37 mouse cellular contexts compared by ENCODE assay signal in the genomic region with DNA sequence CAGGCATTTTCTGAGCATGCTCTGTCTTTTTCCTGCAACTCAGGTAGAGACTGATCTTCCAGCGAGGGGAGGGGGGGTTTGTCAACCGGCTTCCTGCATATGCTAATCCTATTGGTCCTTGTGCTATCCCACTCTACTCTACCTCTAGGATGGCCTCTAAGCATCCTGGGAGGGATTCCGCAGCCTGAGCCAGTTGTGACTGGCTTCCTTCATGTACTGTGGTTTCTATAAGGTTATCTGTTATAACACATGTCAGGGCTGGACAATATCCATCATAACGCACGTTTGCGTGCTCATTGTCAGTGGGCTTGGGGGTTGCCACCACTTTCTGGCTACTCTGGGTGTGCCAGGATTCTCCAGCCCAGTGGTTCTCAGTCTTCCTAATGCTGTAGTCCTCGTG. TPM values are rescaled to one million over a fixed set of nuclear protein-coding genes. Genes with fewer than 3 reads are reported as not detected.
A peak's percentile ranks its signal among the peaks of the same experiment; 100 is the strongest.
DNase-seq lines count a peak whose midpoint lies in the region; ATAC-seq and TF ChIP-seq lines count a peak whose summit lies in the region.
"Had no signal": no experiment of that assay in that cellular context is flagged by ENCODE, and none has a peak within 500 bp of the region (broad histone marks: within the 10 kb centered on the region; RNA-seq: fewer than 3 reads in every experiment).

No protein-coding gene starts in this region.

- peak; percentile 92 for DNase-seq in G1E (ENCODE audit: low spot score)
- DNase-seq in liver, embryonic 13.5 days, result peak; percentile 50
- DNase-seq in frontal cortex, postnatal 10 days (ENCODE audit: low spot score in 2 of 2), result no peak
- DNase-seq: adrenal gland, adult 8-10 months; cerebellum, adult 9-10 months; gastrocnemius, postnatal 14 days; heart, postnatal 14 days; kidney, adult 11 months; kidney, postnatal 36 days; lung, embryonic 14.5 days; lung, postnatal 14 days; right cerebral cortex, postnatal 25 days; thymus, postnatal 14 days had no signal

- peaks cover 4% of the 10 kb centered on the region for H3K36me3 ChIP-seq in G1E (replicated peaks)
- peaks cover 20% of the 10 kb centered on the region for H3K36me3 ChIP-seq in erythroblast, embryonic 14.5 days (ENCODE audit: control insufficient read depth)
- no peaks in the 10 kb centered on the region for H3K36me3 ChIP-seq in liver, embryonic 13.5 days
- H3K36me3 ChIP-seq in forebrain, embryonic 16.5 days (ENCODE audit: control insufficient read depth, insufficient read depth), result no peaks in the 10 kb centered on the region
- H3K36me3 ChIP-seq: embryonic facial prominence, embryonic 13.5 days; forebrain, embryonic 15.5 days; hindbrain, embryonic 10.5 days; hindbrain, embryonic 15.5 days; limb, embryonic 13.5 days; stomach, embryonic 15.5 days had no signal

- no peaks in the 10 kb centered on the region for H3K27me3 ChIP-seq in G1E (ENCODE audit: insufficient read depth, low read length)
- H3K27me3 ChIP-seq in erythroblast, embryonic 14.5 days (ENCODE audit: control insufficient read depth), result no peaks in the 10 kb centered on the region
- 0 out of 2 replicates have a peak, but pooled peaks cover 5% of the 10 kb centered on the region for H3K27me3 ChIP-seq in liver, embryonic 13.5 days
- H3K27me3 ChIP-seq in forebrain, embryonic 16.5 days (replicated peaks; ENCODE audit: control insufficient read depth, insufficient read depth, low read length), result no peaks in the 10 kb centered on the region
- H3K27me3 ChIP-seq: stomach, embryonic 15.5 days had no signal

- H3K4me3 ChIP-seq in G1E (ENCODE audit: low read depth, low read length), result no peak overlapping the region; the same call in 1 of the 2 replicates
- peak overlapping the region; percentile 2 for H3K4me3 ChIP-seq in erythroblast, embryonic 14.5 days (replicated peaks)
- no peak overlapping the region for H3K4me3 ChIP-seq in liver, embryonic 13.5 days (replicated peaks)
- H3K4me3 ChIP-seq in forebrain, embryonic 16.5 days (replicated peaks; ENCODE audit: low read length), result no peak overlapping the region
- H3K4me3 ChIP-seq: embryonic facial prominence, embryonic 13.5 days; forebrain, embryonic 15.5 days; hindbrain, embryonic 10.5 days; hindbrain, embryonic 15.5 days; layer of hippocampus, adult 2 months; limb, embryonic 13.5 days; stomach, embryonic 15.5 days had no signal

- TF ChIP-seq CTCF in G1E (IDR thresholded peaks at IDR 0.05; ENCODE audit: low read depth, low read length), result no peak

- ATAC-seq in G1E (ENCODE audit: extremely low read depth, insufficient number of reproducible peaks, low FRiP score, poor library complexity, severe bottlenecking), result peak; percentile 16; the same call in 1 of the 2 replicates
- peak; percentile 42 for ATAC-seq in liver, embryonic 13.5 days (ENCODE audit: low read depth)
- ATAC-seq in megakaryocyte progenitor cell, adult 5-6 weeks (replicated peaks; ENCODE audit: poor library complexity), result peak; percentile 42
- no peak for ATAC-seq in frontal cortex, adult (ENCODE audit: low TSS enrichment)
- no peak for ATAC-seq in forebrain, embryonic 16.5 days
- ATAC-seq: CD4-positive, CD25-positive, alpha-beta regulatory T cell, adult 4 months; forebrain, embryonic 15.5 days; inflammation-experienced regulatory T-cells, adult 6 months; midbrain, embryonic 16.5 days had no signal

- 19% methylated on average over 7 of the region's 7 CpGs for WGBS in liver, embryonic 13.5 days (ENCODE audit: insufficient replicate concordance)
- WGBS in forebrain, embryonic 16.5 days, result 81% methylated on average over 7 of the region's 7 CpGs

- H3K27ac ChIP-seq in liver, embryonic 13.5 days, result peak overlapping the region; percentile 97
- no peak overlapping the region for H3K27ac ChIP-seq in forebrain, embryonic 16.5 days (ENCODE audit: low read length)
- H3K27ac ChIP-seq: embryonic facial prominence, embryonic 13.5 days; forebrain, embryonic 15.5 days; hindbrain, embryonic 10.5 days; hindbrain, embryonic 15.5 days; layer of hippocampus, adult 2 months; limb, embryonic 13.5 days; stomach, embryonic 15.5 days had no signal

- H3K4me2 ChIP-seq in liver, embryonic 13.5 days, result peak overlapping the region; percentile 5
- no peak overlapping the region for H3K4me2 ChIP-seq in forebrain, embryonic 16.5 days (ENCODE audit: low read length)
- H3K4me2 ChIP-seq: embryonic facial prominence, embryonic 13.5 days; forebrain, embryonic 15.5 days; hindbrain, embryonic 15.5 days; limb, embryonic 13.5 days; lung, embryonic 14.5 days; midbrain, embryonic 11.5 days; stomach, embryonic 15.5 days had no signal

- H3K9me3 ChIP-seq in G1E (replicated peaks), result no peaks in the 10 kb centered on the region
- peaks cover 4% of the 10 kb centered on the region for H3K9me3 ChIP-seq in erythroblast, embryonic 14.5 days (ENCODE audit: control insufficient read depth, low read length)
- H3K9me3 ChIP-seq in liver, embryonic 13.5 days (replicated peaks), result no peaks in the 10 kb centered on the region
- H3K9me3 ChIP-seq in forebrain, embryonic 16.5 days (ENCODE audit: control insufficient read depth, low read length), result 0 out of 2 replicates have a peak, but pooled peaks cover 3% of the 10 kb centered on the region
- H3K9me3 ChIP-seq: embryonic facial prominence, embryonic 13.5 days; forebrain, embryonic 15.5 days; hindbrain, embryonic 10.5 days; hindbrain, embryonic 15.5 days; stomach, embryonic 15.5 days had no signal

- peaks cover 94% of the 10 kb centered on the region for H3K4me1 ChIP-seq in G1E (ENCODE audit: insufficient read depth, low read depth, low read length)
- H3K4me1 ChIP-seq in erythroblast, embryonic 14.5 days (ENCODE audit: control insufficient read depth), result peaks cover 84% of the 10 kb centered on the region
- peaks cover 85% of the 10 kb centered on the region for H3K4me1 ChIP-seq in liver, embryonic 13.5 days (replicated peaks)
- H3K4me1 ChIP-seq in forebrain, embryonic 16.5 days (replicated peaks; ENCODE audit: control insufficient read depth, insufficient read depth, low read length), result no peaks in the 10 kb centered on the region
- H3K4me1 ChIP-seq: forebrain, embryonic 15.5 days; hindbrain, embryonic 15.5 days had no signal

- peak overlapping the region; percentile 49; the same call in 1 of the 2 replicates for H3K9ac ChIP-seq in liver, embryonic 13.5 days
- no peak overlapping the region for H3K9ac ChIP-seq in forebrain, embryonic 16.5 days (replicated peaks; ENCODE audit: low read depth, low read length)
- H3K9ac ChIP-seq: embryonic facial prominence, embryonic 13.5 days; forebrain, embryonic 15.5 days; hindbrain, embryonic 15.5 days; limb, embryonic 13.5 days; lung, embryonic 14.5 days; stomach, embryonic 15.5 days had no signal

RNA-seq across cellular contexts. Expression of gene Gtf3c5, which starts 12.5 kb away (rescaled TPM):
- total RNA-seq in G1E (2014; fragmentation: Nextera tagmentation), result 60.2 and 60.9 TPM in 2 replicates
- 16.6 and 19.0 TPM in 2 replicates for total RNA-seq in G1E (2017)
- polyA plus RNA-seq in G1E (2012), result 19.6 and 26.0 TPM in 2 replicates
- polyA plus RNA-seq in erythroblast, embryonic 14.5 days (2012), result 1.8 and 2.1 TPM in 2 replicates
- polyA plus RNA-seq in liver, embryonic 13.5 days (2015; fragmentation: Nextera tagmentation; extraction: Ambion mirVana), result 16.9 and 19.3 TPM in 2 replicates
- 16.2 and 19.1 TPM in 2 replicates for total RNA-seq in megakaryocyte progenitor cell, adult 5-6 weeks (2015)
- total RNA-seq in megakaryocyte progenitor cell, adult 5-6 weeks (2017), result 11.0 and 13.0 TPM in 2 replicates
- 40.5 and 43.3 TPM in 2 replicates for polyA plus RNA-seq in forebrain, embryonic 16.5 days (2015; fragmentation: Nextera tagmentation; extraction: Ambion mirVana)

RNA-seq across cellular contexts. Expression of gene Gfi1b, which starts 25.8 kb away (rescaled TPM):
- total RNA-seq in G1E (2014; fragmentation: Nextera tagmentation) (537 and 588 TPM in 2 replicates), G1E (2017) (104 and 131 TPM in 2 replicates)
- polyA plus RNA-seq in G1E (2012), result 649 and 739 TPM in 2 replicates
- 35.4 and 47.5 TPM in 2 replicates for polyA plus RNA-seq in erythroblast, embryonic 14.5 days (2012)
- 99.2 and 109 TPM in 2 replicates for polyA plus RNA-seq in liver, embryonic 13.5 days (2015; fragmentation: Nextera tagmentation; extraction: Ambion mirVana)
- 15.6 and 28.3 TPM in 2 replicates for total RNA-seq in megakaryocyte progenitor cell, adult 5-6 weeks (2015)
- total RNA-seq in megakaryocyte progenitor cell, adult 5-6 weeks (2017), result 10.3 and 13.1 TPM in 2 replicates
- not detected in 2 replicates for polyA plus RNA-seq in forebrain, embryonic 16.5 days (2015; fragmentation: Nextera tagmentation; extraction: Ambion mirVana)
- total RNA-seq: adrenal gland, adult 8-10 months; gastrocnemius, postnatal 14 days; heart, postnatal 14 days; layer of hippocampus, adult 2 months; layer of hippocampus, postnatal 25 days; left cerebral cortex, adult 8-10 months; left cerebral cortex, postnatal 36 days had no signal
- polyA plus RNA-seq: CD4-positive, CD25-positive, alpha-beta regulatory T cell, adult 4 months; forebrain, embryonic 15.5 days; inflammation-experienced regulatory T-cells, adult 6 months; midbrain, embryonic 16.5 days had no signal

RNA-seq across cellular contexts. Expression of gene Cel, which starts 32.8 kb away (rescaled TPM):
- total RNA-seq in G1E (2014; fragmentation: Nextera tagmentation), result not detected in 2 replicates
- total RNA-seq in G1E (2017), result not detected in 2 replicates
- polyA plus RNA-seq in G1E (2012), result not detected in 2 replicates
- polyA plus RNA-seq in erythroblast, embryonic 14.5 days (2012), result not detected in 2 replicates
- 0.05 and 0.34 TPM in 2 replicates for polyA plus RNA-seq in liver, embryonic 13.5 days (2015; fragmentation: Nextera tagmentation; extraction: Ambion mirVana)
- not detected in 2 replicates for total RNA-seq in megakaryocyte progenitor cell, adult 5-6 weeks (2015)
- total RNA-seq in megakaryocyte progenitor cell, adult 5-6 weeks (2017), result not detected in 2 replicates
- not detected in 2 replicates for polyA plus RNA-seq in forebrain, embryonic 16.5 days (2015; fragmentation: Nextera tagmentation; extraction: Ambion mirVana)
- total RNA-seq: adrenal gland, adult 8-10 months; common myeloid progenitor, adult 5-6 weeks; gastrocnemius, postnatal 14 days; granulocyte monocyte progenitor cell, adult 5-6 weeks; heart, postnatal 14 days; layer of hippocampus, adult 2 months; layer of hippocampus, postnatal 25 days; left cerebral cortex, adult 8-10 months; left cerebral cortex, postnatal 36 days; neutrophil, adult 5-6 weeks had no signal
- polyA plus RNA-seq: CD4-positive, CD25-positive, alpha-beta regulatory T cell, adult 4 months; embryonic facial prominence, embryonic 13.5 days; heart, embryonic 14.5 days; hindbrain, embryonic 10.5 days; inflammation-experienced regulatory T-cells, adult 6 months; kidney, embryonic 16.5 days; lung, embryonic 14.5 days; midbrain, embryonic 16.5 days; neural tube, embryonic 11.5 days had no signal

RNA-seq across cellular contexts. Expression of gene Tsc1, which starts 45.0 kb away (rescaled TPM):
- 35.7 and 39.0 TPM in 2 replicates for total RNA-seq in G1E (2014; fragmentation: Nextera tagmentation)
- total RNA-seq in G1E (2017), result 22.1 and 26.6 TPM in 2 replicates
- 3.5 and 5.8 TPM in 2 replicates for polyA plus RNA-seq in G1E (2012)
- polyA plus RNA-seq in erythroblast, embryonic 14.5 days (2012), result 0.56 and 0.79 TPM in 2 replicates
- polyA plus RNA-seq in liver, embryonic 13.5 days (2015; fragmentation: Nextera tagmentation; extraction: Ambion mirVana), result 7.8 and 8.4 TPM in 2 replicates
- 9.4 and 10.3 TPM in 2 replicates for total RNA-seq in megakaryocyte progenitor cell, adult 5-6 weeks (2015)
- 7.1 and 12.1 TPM in 2 replicates for total RNA-seq in megakaryocyte progenitor cell, adult 5-6 weeks (2017)
- 32.7 and 42.7 TPM in 2 replicates for polyA plus RNA-seq in forebrain, embryonic 16.5 days (2015; fragmentation: Nextera tagmentation; extraction: Ambion mirVana)

Comparison
In these comparisons a context has a peak if more than half of its experiments do, and no peak if none do; other contexts are left out.
1. ATAC-seq: peak in G1E (single experiment), liver, embryonic 13.5 days (single experiment) and megakaryocyte progenitor cell, adult 5-6 weeks (single experiment); none in frontal cortex, adult (single experiment) and forebrain, embryonic 16.5 days (single experiment).
2. DNase-seq: peak in G1E (single experiment) and liver, embryonic 13.5 days (single experiment); none in frontal cortex, postnatal 10 days (0 of 2).
3. RNA of gene Gfi1b, which starts 25.8 kb away (polyA plus RNA-seq): 649 to 739 TPM in G1E, 99.2 to 109 TPM in liver, embryonic 13.5 days and 35.4 to 47.5 TPM in erythroblast, embryonic 14.5 days; not detected in forebrain, embryonic 16.5 days; every median in the first group is over 10 times any median in the second.